Mouse (Mus musculus): Measurements from ENCODE around the gene Stum. TPM values are rescaled to one million over a fixed set of nuclear protein-coding genes. Genes with fewer than 3 reads are reported as not detected.
"Not testable (repeated sequence)": the region's sequence is repeated elsewhere in the genome, so short reads cannot be mapped to it uniquely, and the experiment has no call there.

Stum gene
- total RNA-seq, 2 experiments from 2014 or later, result 5.0 to 5.4 TPM

- DNase-seq (ENCODE audit: low spot score in 2 of 2), result peak in 1 of 2 experiments; percentile 66
Measured at GRCm38 (mm10) chr1:180407171-180407671, 76.1 kb downstream of the Stum start.

GRCm38 (mm10) chr1:180406336-180407035 lies 76.8 kb downstream of the Stum start:
- no peak for DNase-seq (ENCODE audit: low spot score in 2 of 2)

- no peak for DNase-seq (ENCODE audit: low spot score in 2 of 2)
Measured at GRCm38 (mm10) chr1:180405576-180406335, 77.5 kb downstream of the Stum start.

GRCm38 (mm10) chr1:180404706-180405105 lies 78.6 kb downstream of the Stum start:
- DNase-seq (ENCODE audit: low spot score in 2 of 2), result no peak

GRCm38 (mm10) chr1:180403694-180404606 lies 79.4 kb downstream of the Stum start:
- no peak for DNase-seq (ENCODE audit: low spot score in 2 of 2)

- DNase-seq (ENCODE audit: low spot score in 2 of 2), result no peak
Measured at GRCm38 (mm10) chr1:180403357-180403693, 80.0 kb downstream of the Stum start.

GRCm38 (mm10) chr1:180402481-180403081 lies 80.7 kb downstream of the Stum start:
- DNase-seq (ENCODE audit: low spot score in 2 of 2), result no peak

- no peak for DNase-seq (ENCODE audit: low spot score in 2 of 2)
Measured at GRCm38 (mm10) chr1:180401725-180402124, 81.6 kb downstream of the Stum start.

GRCm38 (mm10) chr1:180400691-180401455 lies 82.4 kb downstream of the Stum start:
- DNase-seq (ENCODE audit: low spot score in 2 of 2), result no peak

- DNase-seq (ENCODE audit: low spot score in 2 of 2), result no peak
Measured at GRCm38 (mm10) chr1:180398446-180398845, 84.9 kb downstream of the Stum start.

GRCm38 (mm10) chr1:180397734-180398133 lies 85.6 kb downstream of the Stum start:
- no peak for DNase-seq (ENCODE audit: low spot score in 2 of 2)

- no peak for DNase-seq (ENCODE audit: low spot score in 2 of 2)
Measured at GRCm38 (mm10) chr1:180393873-180394272, 89.4 kb downstream of the Stum start.

GRCm38 (mm10) chr1:180393017-180393797 lies 90.1 kb downstream of the Stum start:
- no peak for DNase-seq (ENCODE audit: low spot score in 2 of 2)

GRCm38 (mm10) chr1:180392137-180392798 lies 91.0 kb downstream of the Stum start:
- DNase-seq (ENCODE audit: low spot score in 2 of 2), result no peak

- no peak for DNase-seq (ENCODE audit: low spot score in 2 of 2)
Measured at GRCm38 (mm10) chr1:180391575-180391945, 91.7 kb downstream of the Stum start.

- DNase-seq (ENCODE audit: low spot score in 2 of 2), result no peak
Measured at GRCm38 (mm10) chr1:180390746-180391574, 92.3 kb downstream of the Stum start.

GRCm38 (mm10) chr1:180390321-180390731 lies 93.0 kb downstream of the Stum start:
- no peak for DNase-seq (ENCODE audit: low spot score in 2 of 2)

GRCm38 (mm10) chr1:180389213-180389760 lies 94.0 kb downstream of the Stum start:
- not testable (repeated sequence) for DNase-seq (ENCODE audit: low spot score in 2 of 2)

Data from gastrocnemius, postnatal 4 days (tissue).